Mouse (Mus musculus): Measurements from ENCODE around the gene Pdcl2.

Gene Pdcl2
- long read RNA-seq, experiment 1 = 0 reads
- long read RNA-seq, experiment 2 = 0 reads

- intact Hi-C loops (cut with DNase I) = no loop called here
Observed at GRCm38 (mm10) chr5:76330953-76331352, at the start of gene Pdcl2. TSS of gene Pdcl2 (minus strand) at chr5:76331156.

- intact Hi-C loops (cut with DNase I) = no loop called here
Observed at GRCm38 (mm10) chr5:76379216-76379615, 48.3 kb upstream of the Pdcl2 start.

- intact Hi-C loops (cut with DNase I) = no loop called here
Observed at GRCm38 (mm10) chr5:76369215-76369840, 38.4 kb upstream of the Pdcl2 start.

GRCm38 (mm10) chr5:76365406-76365805, 34.5 kb upstream of the Pdcl2 start:
- intact Hi-C loops (cut with DNase I) = no loop called here

GRCm38 (mm10) chr5:76363453-76364104, 32.6 kb upstream of the Pdcl2 start, which contains the start of gene Nmu:
TSS of gene Nmu (minus strand) at chr5:76363788.
- intact Hi-C loops (cut with DNase I) = no loop called here

- intact Hi-C loops (cut with DNase I) = no loop called here
Observed at GRCm38 (mm10) chr5:76360786-76361185, 29.8 kb upstream of the Pdcl2 start.

- intact Hi-C loops (cut with DNase I) = no loop called here
Observed at GRCm38 (mm10) chr5:76360057-76360456, 29.1 kb upstream of the Pdcl2 start.

- intact Hi-C loops (cut with DNase I) = no loop called here
Observed at GRCm38 (mm10) chr5:76351953-76352611, 21.1 kb upstream of the Pdcl2 start.

- intact Hi-C loops (cut with DNase I) = no loop called here
Observed at GRCm38 (mm10) chr5:76351537-76351936, 20.6 kb upstream of the Pdcl2 start.

- intact Hi-C loops (cut with DNase I) = no loop called here
Observed at GRCm38 (mm10) chr5:76346137-76346536, 15.2 kb upstream of the Pdcl2 start.

GRCm38 (mm10) chr5:76340931-76341330, 10.0 kb upstream of the Pdcl2 start:
- intact Hi-C loops (cut with DNase I) = no loop called here

GRCm38 (mm10) chr5:76337100-76337499, 6.1 kb upstream of the Pdcl2 start:
- intact Hi-C loops (cut with DNase I) = no loop called here

GRCm38 (mm10) chr5:76333833-76334232, 2.9 kb upstream of the Pdcl2 start:
- intact Hi-C loops (cut with DNase I) = no loop called here

- intact Hi-C loops (cut with DNase I) = no loop called here
Observed at GRCm38 (mm10) chr5:76327296-76327695, 3.7 kb downstream of the Pdcl2 start.

GRCm38 (mm10) chr5:76325113-76325512, 5.8 kb downstream of the Pdcl2 start:
- intact Hi-C loops (cut with DNase I) = no loop called here

- intact Hi-C loops (cut with DNase I) = no loop called here
Observed at GRCm38 (mm10) chr5:76321249-76322196, 9.4 kb downstream of the Pdcl2 start.

GRCm38 (mm10) chr5:76308206-76308605, 22.8 kb downstream of the Pdcl2 start:
- intact Hi-C loops (cut with DNase I) = loop anchor here (10.0 kb wide), 1 partner anchor 107 kb away; no protein-coding TSS in a partner anchor

GRCm38 (mm10) chr5:76306261-76306660, 24.7 kb downstream of the Pdcl2 start:
- intact Hi-C loops (cut with DNase I) = loop anchor here (10.0 kb wide), 1 partner anchor 109 kb away; no protein-coding TSS in a partner anchor

- intact Hi-C loops (cut with DNase I) = loop anchor here (10.0 kb wide), 1 partner anchor 109 kb away; no protein-coding TSS in a partner anchor
Observed at GRCm38 (mm10) chr5:76305616-76306015, 25.3 kb downstream of the Pdcl2 start.

- intact Hi-C loops (cut with DNase I) = loop anchor here (10.0 kb wide), 1 partner anchor 110 kb away; no protein-coding TSS in a partner anchor
Observed at GRCm38 (mm10) chr5:76304452-76305341, 26.3 kb downstream of the Pdcl2 start, which contains the start of gene Clock. TSS of gene Clock (minus strand) at chr5:76304792.
